Comparison of ENCODE assay signal across 20 mouse cellular contexts in genomic region chr4:131567241-131567640, GRCm38 (mm10).
A peak's percentile ranks its signal among the peaks of the same experiment; 100 is the strongest.
DNase-seq lines count a peak whose midpoint lies in the region; ATAC-seq and TF ChIP-seq lines count a peak whose summit lies in the region.
"Had no signal": no experiment of that assay in that cellular context is flagged by ENCODE, and none has a peak within 500 bp of the region (broad histone marks: within the 10 kb centered on the region; RNA-seq: fewer than 3 reads in every experiment).

No protein-coding gene starts in this region.

- WGBS in hindbrain, embryonic 11.5 days, result 67% methylated on average over 2 of the region's 2 CpGs
- 37% methylated on average over 2 of the region's 2 CpGs for WGBS in hindbrain, embryonic 13.5 days

- H3K9me3 ChIP-seq in hindbrain, embryonic 11.5 days (ENCODE audit: control insufficient read depth, low read length), result no peaks in the 10 kb centered on the region
- no peaks in the 10 kb centered on the region for H3K9me3 ChIP-seq in hindbrain, embryonic 13.5 days
- H3K9me3 ChIP-seq: embryonic facial prominence, embryonic 12.5 days; embryonic facial prominence, embryonic 15.5 days; forebrain, embryonic 12.5 days had no signal

- H3K4me3 ChIP-seq in hindbrain, embryonic 11.5 days (ENCODE audit: low read depth, low read length), result no peak overlapping the region
- no peak overlapping the region for H3K4me3 ChIP-seq in hindbrain, embryonic 13.5 days
- no peak overlapping the region for H3K4me3 ChIP-seq in left cerebral cortex, adult 2 months
- H3K4me3 ChIP-seq: embryonic facial prominence, embryonic 12.5 days; embryonic facial prominence, embryonic 15.5 days; forebrain, embryonic 12.5 days; heart, adult 2 months had no signal

- intact Hi-C loops in left cerebral cortex, postnatal 4 days (cut with DNase I), result no loop called here
- intact Hi-C loops in left cerebral cortex, adult 2 months (cut with DNase I), result no loop called here

- H3K36me3 ChIP-seq in hindbrain, embryonic 11.5 days (ENCODE audit: control insufficient read depth, insufficient read depth, low read length), result no peaks in the 10 kb centered on the region
- H3K36me3 ChIP-seq in hindbrain, embryonic 13.5 days, result no peaks in the 10 kb centered on the region
- H3K36me3 ChIP-seq: embryonic facial prominence, embryonic 12.5 days; embryonic facial prominence, embryonic 15.5 days; forebrain, embryonic 12.5 days had no signal

- no peak for ATAC-seq in hindbrain, embryonic 11.5 days (ENCODE audit: low FRiP score)
- no peak for ATAC-seq in hindbrain, embryonic 13.5 days (ENCODE audit: low FRiP score)
- ATAC-seq: CD4-positive, CD25-positive, alpha-beta regulatory T cell, adult 4 months; forebrain, embryonic 16.5 days; intestine, postnatal 0 days had no signal

- no peak overlapping the region for H3K4me2 ChIP-seq in hindbrain, embryonic 11.5 days (replicated peaks; ENCODE audit: low read depth, low read length)
- no peak overlapping the region for H3K4me2 ChIP-seq in hindbrain, embryonic 13.5 days
- H3K4me2 ChIP-seq: embryonic facial prominence, embryonic 12.5 days; embryonic facial prominence, embryonic 15.5 days; forebrain, embryonic 12.5 days; heart, embryonic 11.5 days had no signal

- no peaks in the 10 kb centered on the region for H3K27me3 ChIP-seq in hindbrain, embryonic 11.5 days (ENCODE audit: control insufficient read depth, insufficient read depth, low read length)
- H3K27me3 ChIP-seq in hindbrain, embryonic 13.5 days, result no peaks in the 10 kb centered on the region
- H3K27me3 ChIP-seq: embryonic facial prominence, embryonic 12.5 days; embryonic facial prominence, embryonic 15.5 days had no signal

- no peak overlapping the region for H3K9ac ChIP-seq in hindbrain, embryonic 11.5 days (ENCODE audit: low read depth, low read length)
- no peak overlapping the region for H3K9ac ChIP-seq in hindbrain, embryonic 13.5 days
- H3K9ac ChIP-seq: embryonic facial prominence, embryonic 12.5 days; embryonic facial prominence, embryonic 15.5 days; forebrain, embryonic 12.5 days had no signal

- DNase-seq in hindbrain, embryonic 11.5 days (ENCODE audit: low spot score), result peak; percentile 7
- peak; percentile 49 for DNase-seq in left cerebral cortex, postnatal 4 days
- no peak for DNase-seq in left cerebral cortex, adult 2 months (ENCODE audit: extremely low spot score in 1 of 2, low spot score in 2 of 2)
- peak; percentile 56 for DNase-seq in retina, postnatal 1 day
- no peak for DNase-seq in retina, embryonic 14.5 days (ENCODE audit: low spot score)
- DNase-seq: adrenal gland, adult 2 months; adrenal gland, postnatal 14 days; cerebellum, adult 11-12 months; cerebellum, adult 8-10 months; gastrocnemius, postnatal 10 days; gastrocnemius, postnatal 36 days; heart, adult 2 months had no signal

- H3K4me1 ChIP-seq in hindbrain, embryonic 11.5 days (replicated peaks; ENCODE audit: control insufficient read depth, insufficient read depth, low read length), result no peaks in the 10 kb centered on the region
- peaks cover 16% of the 10 kb centered on the region for H3K4me1 ChIP-seq in hindbrain, embryonic 13.5 days (replicated peaks)
- H3K4me1 ChIP-seq: embryonic facial prominence, embryonic 12.5 days; embryonic facial prominence, embryonic 15.5 days; forebrain, embryonic 12.5 days had no signal

- TF ChIP-seq CTCF in left cerebral cortex, adult 2 months (IDR thresholded peaks at IDR 0.05), result no peak

- no peak overlapping the region for H3K27ac ChIP-seq in hindbrain, embryonic 11.5 days (ENCODE audit: low read depth, low read length)
- no peak overlapping the region for H3K27ac ChIP-seq in hindbrain, embryonic 13.5 days
- no peak overlapping the region for H3K27ac ChIP-seq in left cerebral cortex, adult 2 months
- H3K27ac ChIP-seq: embryonic facial prominence, embryonic 12.5 days; embryonic facial prominence, embryonic 15.5 days; forebrain, embryonic 12.5 days; heart, adult 2 months had no signal

Comparison
In these comparisons a context has a peak if more than half of its experiments do, and no peak if none do; other contexts are left out.
1. DNase-seq: peak in hindbrain, embryonic 11.5 days (single experiment), left cerebral cortex, postnatal 4 days (single experiment) and retina, postnatal 1 day (single experiment); none in left cerebral cortex, adult 2 months (0 of 2) and retina, embryonic 14.5 days (single experiment).